Mouse (Mus musculus): ENCODE data around the gene 1700014D04Rik.
A peak's percentile ranks its signal among the peaks of the same experiment; 100 is the strongest.
"Not testable (repeated sequence)": the region's sequence is repeated elsewhere in the genome, so short reads cannot be mapped to it uniquely, and the experiment has no call there.

Gene 1700014D04Rik

GRCm38 (mm10) chr13:59734347-59734746 is 12.2 kb downstream of the 1700014D04Rik start:
- not testable (repeated sequence) for DNase-seq

GRCm38 (mm10) chr13:59733936-59734335 is 12.6 kb downstream of the 1700014D04Rik start:
- DNase-seq = no peak

- DNase-seq = no peak
Observed at GRCm38 (mm10) chr13:59731652-59732051, 14.9 kb downstream of the 1700014D04Rik start, which contains the start of gene Spata31d1d. TSS of gene Spata31d1d (minus strand) at chr13:59731752.

- peak; percentile 76 for DNase-seq
Observed at GRCm38 (mm10) chr13:59728378-59729093, 18.0 kb downstream of the 1700014D04Rik start.

- DNase-seq = no peak
Observed at GRCm38 (mm10) chr13:59726139-59726867, 20.2 kb downstream of the 1700014D04Rik start.

- not testable (repeated sequence) for DNase-seq
Observed at GRCm38 (mm10) chr13:59722089-59722488, 24.5 kb downstream of the 1700014D04Rik start.

- DNase-seq = no peak
Observed at GRCm38 (mm10) chr13:59719475-59719874, 27.1 kb downstream of the 1700014D04Rik start.

- DNase-seq = not testable (repeated sequence)
Observed at GRCm38 (mm10) chr13:59718857-59719440, 27.6 kb downstream of the 1700014D04Rik start.

- DNase-seq = no peak
Observed at GRCm38 (mm10) chr13:59713710-59714109, 32.8 kb downstream of the 1700014D04Rik start.

GRCm38 (mm10) chr13:59711984-59712383 is 34.6 kb downstream of the 1700014D04Rik start, which contains the start of gene Spata31d1b:
TSS of gene Spata31d1b (plus strand) at chr13:59712284.
- DNase-seq = not testable (repeated sequence)

- no peak for DNase-seq
Observed at GRCm38 (mm10) chr13:59710230-59710629, 36.3 kb downstream of the 1700014D04Rik start, which contains the start of gene Spata31d1a. TSS of gene Spata31d1a (minus strand) at chr13:59710330.

- peak; percentile 22 for DNase-seq
Observed at GRCm38 (mm10) chr13:59704562-59704961, 42.0 kb downstream of the 1700014D04Rik start.

GRCm38 (mm10) chr13:59703514-59703913 is 43.0 kb downstream of the 1700014D04Rik start:
- DNase-seq = no peak

- DNase-seq = not testable (repeated sequence)
Observed at GRCm38 (mm10) chr13:59700137-59700536, 46.4 kb downstream of the 1700014D04Rik start.

GRCm38 (mm10) chr13:59699131-59699530 is 47.4 kb downstream of the 1700014D04Rik start:
- no peak for DNase-seq

GRCm38 (mm10) chr13:59695781-59696180 is 50.8 kb downstream of the 1700014D04Rik start:
- DNase-seq = no peak

- no peak for DNase-seq
Observed at GRCm38 (mm10) chr13:59694008-59694407, 52.5 kb downstream of the 1700014D04Rik start, which contains the start of gene 4921517D22Rik. TSS of gene 4921517D22Rik (minus strand) at chr13:59694108.

GRCm38 (mm10) chr13:59691478-59691877 is 55.1 kb downstream of the 1700014D04Rik start:
- no peak for DNase-seq

Data from right cerebral cortex, postnatal 4 days (tissue).